ENCODE assay signal across 35 mouse cellular contexts in genomic region chr11:97789727-97790126, GRCm38 (mm10). TPM values are rescaled to one million over a fixed set of nuclear protein-coding genes. Genes with fewer than 3 reads are reported as not detected.
"Had no signal": no experiment of that assay in that cellular context is flagged by ENCODE, and none has a peak within 500 bp of the region (broad histone marks: within the 10 kb centered on the region; RNA-seq: fewer than 3 reads in every experiment).

No protein-coding gene starts in this region.

- H3K27ac ChIP-seq: embryonic facial prominence, embryonic 10.5 days; embryonic facial prominence, embryonic 12.5 days; embryonic facial prominence, embryonic 13.5 days; embryonic facial prominence, embryonic 15.5 days; forebrain, embryonic 10.5 days; forebrain, embryonic 12.5 days; forebrain, embryonic 13.5 days; forebrain, embryonic 15.5 days; gastrocnemius, adult 2 months; heart, adult 2 months had no signal

- H3K4me3 ChIP-seq: embryonic facial prominence, embryonic 10.5 days; embryonic facial prominence, embryonic 12.5 days; embryonic facial prominence, embryonic 13.5 days; embryonic facial prominence, embryonic 15.5 days; erythroblast, embryonic 14.5 days; forebrain, embryonic 10.5 days; forebrain, embryonic 12.5 days; forebrain, embryonic 13.5 days; forebrain, embryonic 15.5 days; gastrocnemius, adult 2 months; heart, adult 2 months had no signal

- H3K9ac ChIP-seq: embryonic facial prominence, embryonic 12.5 days; embryonic facial prominence, embryonic 15.5 days; forebrain, embryonic 12.5 days; forebrain, embryonic 13.5 days; forebrain, embryonic 15.5 days; forebrain, postnatal 0 days had no signal

- ATAC-seq: forebrain, embryonic 13.5 days; forebrain, embryonic 14.5 days; forebrain, embryonic 15.5 days; forebrain, embryonic 16.5 days; forebrain, postnatal 0 days had no signal

- H3K36me3 ChIP-seq: embryonic facial prominence, embryonic 10.5 days; embryonic facial prominence, embryonic 12.5 days; embryonic facial prominence, embryonic 13.5 days; embryonic facial prominence, embryonic 15.5 days; forebrain, embryonic 10.5 days; forebrain, embryonic 12.5 days; forebrain, embryonic 15.5 days had no signal

- H3K9me3 ChIP-seq: embryonic facial prominence, embryonic 10.5 days; embryonic facial prominence, embryonic 12.5 days; embryonic facial prominence, embryonic 13.5 days; embryonic facial prominence, embryonic 15.5 days; forebrain, embryonic 10.5 days; forebrain, embryonic 12.5 days; forebrain, embryonic 15.5 days had no signal

- H3K4me2 ChIP-seq: embryonic facial prominence, embryonic 12.5 days; embryonic facial prominence, embryonic 13.5 days; embryonic facial prominence, embryonic 15.5 days; forebrain, embryonic 12.5 days; forebrain, embryonic 13.5 days; forebrain, embryonic 15.5 days had no signal

- H3K27me3 ChIP-seq: embryonic facial prominence, embryonic 12.5 days; embryonic facial prominence, embryonic 13.5 days; embryonic facial prominence, embryonic 15.5 days; forebrain, embryonic 12.5 days; forebrain, embryonic 13.5 days; forebrain, embryonic 15.5 days had no signal

- H3K4me1 ChIP-seq: embryonic facial prominence, embryonic 10.5 days; embryonic facial prominence, embryonic 12.5 days; embryonic facial prominence, embryonic 13.5 days; embryonic facial prominence, embryonic 15.5 days; forebrain, embryonic 10.5 days; forebrain, embryonic 12.5 days; forebrain, embryonic 13.5 days; forebrain, embryonic 15.5 days had no signal

- DNase-seq: cerebellum, adult 9-10 months; cerebellum, adult 9-11 months; cerebellum, postnatal 10 days; cerebellum, postnatal 14 days; cerebellum, postnatal 25 days; cerebellum, postnatal 36 days; embryo, embryonic 11 days; forebrain, postnatal 0 days; gastrocnemius, adult 2 months; gastrocnemius, postnatal 10 days; gastrocnemius, postnatal 14 days; gastrocnemius, postnatal 25 days; gastrocnemius, postnatal 36 days; heart, adult 11 months; heart, adult 18-20 months; heart, adult 2 months had no signal

RNA-seq across cellular contexts. Expression of gene 1700001P01Rik, which starts 14.0 kb away (rescaled TPM):
- total RNA-seq: common myeloid progenitor, adult 5-6 weeks; forebrain, postnatal 0 days; gastrocnemius, adult 18-20 months; gastrocnemius, adult 8-10 months; gastrocnemius, postnatal 10 days; gastrocnemius, postnatal 14 days; gastrocnemius, postnatal 25 days; gastrocnemius, postnatal 36 days; gastrocnemius, postnatal 4 days; granulocyte monocyte progenitor cell, adult 5-6 weeks; heart, adult 18-20 months; heart, adult 2 months; heart, adult 8-10 months had no signal
- polyA plus RNA-seq: embryonic facial prominence, embryonic 11.5 days; embryonic facial prominence, embryonic 12.5 days; embryonic facial prominence, embryonic 14.5 days; erythroblast, embryonic 14.5 days had no signal
